Mouse (Mus musculus): ENCODE results near the gene Icosl.

DNA sequence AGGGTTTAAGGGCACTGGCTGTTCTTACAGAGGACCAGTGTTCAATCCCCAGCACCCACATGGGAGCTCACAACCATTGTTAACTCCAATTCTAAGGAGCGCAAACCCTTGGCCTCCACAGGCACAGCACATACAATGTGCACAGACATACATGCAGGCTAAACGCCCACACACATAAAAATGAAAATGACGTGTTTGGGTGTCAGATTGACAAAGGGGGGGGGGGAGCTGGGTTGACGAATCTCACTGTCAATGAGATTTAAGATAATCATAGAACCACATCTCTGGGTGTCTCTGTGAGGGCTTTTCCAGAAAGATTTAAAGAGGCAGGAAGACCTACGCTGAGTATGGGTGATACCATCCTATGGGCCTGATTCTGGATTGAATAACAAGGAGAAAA, 57.2 kb downstream of the Icosl start:
- no peak for TF ChIP-seq POLR2A (IDR thresholded peaks at IDR 0.05; ENCODE audit: low read depth, low read length)
- no peak for TF ChIP-seq CTCF (conservative IDR thresholded peaks at IDR 0.05; ENCODE audit: insufficient read depth, insufficient read length, low read depth, low read length)
